Mouse (Mus musculus) hindbrain, embryonic 14.5 days (tissue): Measurements from ENCODE around the gene Vmn1r58. TPM values are rescaled to one million over a fixed set of nuclear protein-coding genes. Genes with fewer than 3 reads are reported as not detected.
"Not testable (repeated sequence)": the region's sequence is repeated elsewhere in the genome, so short reads cannot be mapped to it uniquely, and the experiment has no call there.

Source experiments
- ATAC-seq: fragments of 200-750 bp; cut with Nextera tagmentation; 2 replicates; pipeline ENCODE4 v1.8.0; 2017; ENCODE audit warnings: moderate number of reproducible peaks, mild to moderate bottlenecking, moderate TSS enrichment, moderate library complexity; ENCODE audit not compliant: low FRiP score
- DNase-seq: peaks from one replicate; pipeline ENCODE4 v3.0.0-alpha.2; 2015; ENCODE audit warnings: low spot score
- H3K27ac ChIP-seq: fragments of 300-500 bp; sonication (generic); 2 replicates; pipeline ENCODE4 v1.5.1; 2014; ENCODE audit warnings: mild to moderate bottlenecking, moderate library complexity
- H3K27me3 ChIP-seq: fragments of 300-500 bp; sonication (generic); 2 replicates; pipeline ENCODE4 v1.6.1; 2014; ENCODE audit warnings: mild to moderate bottlenecking, low read length, mixed read lengths; ENCODE audit not compliant: control insufficient read depth, insufficient read depth
- H3K36me3 ChIP-seq: fragments of 300-500 bp; sonication (generic); replicated peaks from 2 replicates; pipeline ENCODE4 v1.6.1; 2014; ENCODE audit not compliant: control insufficient read depth, insufficient read depth
- H3K4me1 ChIP-seq: fragments of 300-500 bp; sonication (generic); replicated peaks from 2 replicates; pipeline ENCODE4 v1.6.1; 2014; ENCODE audit warnings: antibody characterized with exemption, low read length, mixed read lengths; ENCODE audit not compliant: control insufficient read depth, insufficient read depth
- H3K4me2 ChIP-seq: fragments of 300-500 bp; sonication (generic); replicated peaks from 2 replicates; pipeline ENCODE4 v1.6.1; 2014; ENCODE audit warnings: mild to moderate bottlenecking, moderate library complexity
- H3K4me3 ChIP-seq: fragments of 300-500 bp; sonication (generic); replicated peaks from 2 replicates; pipeline ENCODE4 v1.5.1; 2014; ENCODE audit warnings: mild to moderate bottlenecking, low read length
- H3K9ac ChIP-seq: fragments of 300-500 bp; sonication (generic); 2 replicates; pipeline ENCODE4 v1.6.1; 2014
- H3K9me3 ChIP-seq: fragments of 300-500 bp; sonication (generic); 2 replicates; pipeline ENCODE4 v1.6.1; 2016; ENCODE audit warnings: low read length; ENCODE audit not compliant: control insufficient read depth
- WGBS: fragments of 180-500 bp; shearing (Covaris S2); extraction: QIAGEN DNeasy Blood & Tissue Kit; methylation state at CpG from one replicate; pipeline ENCODE4 v1.1.7; 2014; 5-methylcytosine and 5-hydroxymethylcytosine counted together
- polyA plus RNA-seq: library from polyadenylated mRNA; unstranded; fragments of >200 nt; fragmentation: Nextera tagmentation; extraction: Ambion mirVana; gene quantifications from 2 replicates; pipeline ENCODE4 v1.2.1, GENCODE M21; 2014

Vmn1r58 gene
- not detected in 2 replicates for polyA plus RNA-seq

- not testable (repeated sequence) for H3K9ac ChIP-seq, H3K4me2 ChIP-seq, ATAC-seq, H3K4me3 ChIP-seq, H3K27me3 ChIP-seq, H3K9me3 ChIP-seq, H3K27ac ChIP-seq, DNase-seq, H3K36me3 ChIP-seq, H3K4me1 ChIP-seq
Measured at GRCm38 (mm10) chr7:5413296-5413695, at the start of gene Vmn1r58. Gene Vmn1r58 (minus strand): TSS chr7:5413396.

DNA sequence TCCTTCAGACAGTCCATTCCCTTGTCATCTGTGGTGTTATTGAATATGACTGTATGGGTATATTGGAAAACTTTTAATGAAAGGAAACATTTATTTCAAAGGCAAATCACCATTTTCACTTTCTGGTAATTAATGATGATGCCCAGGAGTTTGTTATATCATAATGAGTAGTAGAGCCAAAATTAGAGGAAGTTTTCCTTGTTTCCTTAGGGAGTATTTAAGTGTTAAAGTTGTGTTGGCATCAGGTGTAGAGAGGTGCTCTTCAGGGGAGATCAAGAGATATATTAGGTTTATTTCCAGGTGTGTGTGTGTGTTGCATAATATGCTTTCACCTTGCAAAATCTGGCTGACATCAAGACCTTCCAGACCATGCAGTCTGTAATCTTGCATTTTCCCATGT is 43.5 kb upstream of the Vmn1r58 start, which contains the start of gene Vmn1r59:
Gene Vmn1r59, minus strand, starts transcription at position 101 of the 400 bp plus-strand sequence.
- Histone ChIP-seq H3K36me3 (no peaks in the 10 kb centered on the region), H3K4me1 (no peaks in the 10 kb centered on the region), H3K27me3 (no peaks in the 10 kb centered on the region), H3K4me2 (no peak within 1 kb of the TSS), H3K9ac (no peak within 1 kb of the TSS), H3K27ac (no peak within 1 kb of the TSS), H3K9me3 (peaks cover 29% of the 10 kb centered on the region), H3K4me3 (no peak within 1 kb of the TSS)
- no peak for DNase-seq
- ATAC-seq: no peak

- not testable (repeated sequence) for H3K9ac ChIP-seq, H3K27me3 ChIP-seq, H3K4me3 ChIP-seq, H3K36me3 ChIP-seq, H3K4me1 ChIP-seq, H3K27ac ChIP-seq, ATAC-seq, DNase-seq, H3K4me2 ChIP-seq
- H3K9me3 ChIP-seq: peaks cover 42% of the 10 kb centered on the region
- 67% methylated on average over 3 of the region's 3 CpGs for WGBS
Measured at GRCm38 (mm10) chr7:5454011-5454410, 40.8 kb upstream of the Vmn1r58 start.

DNA sequence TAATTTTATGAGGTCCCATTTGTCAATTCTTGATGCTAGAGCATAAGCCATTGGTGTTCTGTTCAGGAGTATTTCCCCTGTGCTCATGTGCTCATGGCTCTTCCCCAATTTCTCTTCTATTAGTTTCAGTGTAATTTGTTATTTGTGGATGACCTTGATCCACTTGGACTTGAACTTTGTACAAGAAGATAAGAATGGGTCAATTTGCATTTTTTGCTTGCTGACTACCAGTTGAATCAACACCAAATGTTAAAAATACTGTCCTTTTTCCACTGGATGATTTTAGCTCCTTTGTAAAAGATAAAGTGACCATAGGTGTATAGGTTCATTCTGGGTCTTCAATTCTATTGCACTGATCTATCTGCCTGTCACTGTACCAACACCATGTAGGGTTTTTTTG is 35.4 kb upstream of the Vmn1r58 start:
- H3K36me3 ChIP-seq: no peaks in the 10 kb centered on the region
- peaks cover 30% of the 10 kb centered on the region for H3K9me3 ChIP-seq
- no peak for DNase-seq
- no peak for ATAC-seq
- H3K9ac ChIP-seq: no peak overlapping the region
- no peak overlapping the region for H3K4me2 ChIP-seq
- no peaks in the 10 kb centered on the region for H3K4me1 ChIP-seq
- H3K4me3 ChIP-seq: no peak overlapping the region
- no peak overlapping the region for H3K27ac ChIP-seq
- H3K27me3 ChIP-seq: no peaks in the 10 kb centered on the region

- Histone ChIP-seq H3K36me3 (no peaks in the 10 kb centered on the region), H3K4me1 (no peaks in the 10 kb centered on the region), H3K4me3 (no peak overlapping the region), H3K9me3 (peaks cover 11% of the 10 kb centered on the region; the same call in 1 of the 2 replicates), H3K4me2 (no peak overlapping the region), H3K27me3 (no peaks in the 10 kb centered on the region), H3K9ac (no peak overlapping the region), H3K27ac (no peak overlapping the region)
- WGBS: 44% methylated on average over 2 of the region's 2 CpGs
- DNase-seq (no peak), ATAC-seq (no peak)
Measured at GRCm38 (mm10) chr7:5406201-5406600, 7.0 kb downstream of the Vmn1r58 start.

GRCm38 (mm10) chr7:5366724-5367123 is 46.5 kb downstream of the Vmn1r58 start:
- H3K27ac ChIP-seq: no peak overlapping the region
- no peak for ATAC-seq
- H3K27me3 ChIP-seq: no peaks in the 10 kb centered on the region
- DNase-seq: no peak
- no peak overlapping the region for H3K4me3 ChIP-seq
- peaks cover 46% of the 10 kb centered on the region for H3K9me3 ChIP-seq
- H3K4me2 ChIP-seq: no peak overlapping the region
- H3K9ac ChIP-seq: no peak overlapping the region
- no peaks in the 10 kb centered on the region for H3K36me3 ChIP-seq
- H3K4me1 ChIP-seq: no peaks in the 10 kb centered on the region
- WGBS: 75% methylated on average over 2 of the region's 2 CpGs

- Histone ChIP-seq H3K4me3 (no peak overlapping the region), H3K4me1 (no peaks in the 10 kb centered on the region), H3K27me3 (no peaks in the 10 kb centered on the region), H3K9me3 (peaks cover 65% of the 10 kb centered on the region), H3K36me3 (no peaks in the 10 kb centered on the region), H3K27ac (no peak overlapping the region), H3K9ac (no peak overlapping the region), H3K4me2 (no peak overlapping the region)
- 94% methylated on average over 5 of the region's 5 CpGs for WGBS
- DNase-seq (no peak), ATAC-seq (no peak)
Measured at GRCm38 (mm10) chr7:5363599-5363998, 49.6 kb downstream of the Vmn1r58 start.

Other genes starting within 250 kb of the Vmn1r58 start
- not detected in 2 replicates for gene Vmn1r56, start 216.6 kb downstream of the Vmn1r58 start, polyA plus RNA-seq
- gene Vmn1r57, start 194.9 kb downstream of the Vmn1r58 start, polyA plus RNA-seq: not detected in 2 replicates
- gene Gm5065, start 62.9 kb downstream of the Vmn1r58 start, polyA plus RNA-seq: not detected in 2 replicates
- gene Nlrp2, start 62.4 kb downstream of the Vmn1r58 start, polyA plus RNA-seq: not detected in 2 replicates
- gene Vmn1r59, start 43.4 kb upstream of the Vmn1r58 start, polyA plus RNA-seq: not detected in 2 replicates
- not detected in 2 replicates for gene Vmn2r28, start 80.6 kb upstream of the Vmn1r58 start, polyA plus RNA-seq
- gene Vmn1r60, start 133.9 kb upstream of the Vmn1r58 start, polyA plus RNA-seq: not detected in 2 replicates
- gene Vmn1r61, start 199.9 kb upstream of the Vmn1r58 start, polyA plus RNA-seq: not detected in 2 replicates